Comparison of ENCODE assay signal across 18 mouse cellular contexts in the genomic region with DNA sequence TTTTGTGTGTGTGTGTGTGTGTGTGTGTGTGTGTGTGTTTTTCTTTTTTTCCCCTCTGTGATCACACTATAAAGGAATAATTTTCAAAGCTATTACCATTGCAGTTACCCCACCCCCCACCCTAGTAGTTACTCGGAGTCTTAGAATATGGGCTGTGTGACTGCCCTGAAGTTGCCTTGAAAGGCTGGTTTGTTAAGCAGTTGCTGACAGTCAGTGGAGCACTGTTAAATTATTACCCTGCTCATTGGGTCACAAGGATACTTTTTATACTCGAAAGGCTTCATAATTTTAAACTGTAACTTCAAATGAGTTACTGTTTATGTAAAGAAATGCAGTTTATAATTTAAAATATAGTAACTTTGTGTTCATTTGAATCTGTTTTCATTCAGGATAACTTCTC.
"Had no signal": no experiment of that assay in that cellular context is flagged by ENCODE, and none has a peak within 500 bp of the region (broad histone marks: within the 10 kb centered on the region; RNA-seq: fewer than 3 reads in every experiment).

No protein-coding gene starts in this region.

- H3K4me3 ChIP-seq: lung, embryonic 15.5 days; megakaryocyte, embryonic 14.5 days; midbrain, embryonic 13.5 days; midbrain, embryonic 15.5 days; neural tube, embryonic 13.5 days; neural tube, embryonic 15.5 days had no signal

- DNase-seq: lung, adult 2 months; lung, postnatal 14 days; lung, postnatal 36 days; retina, postnatal 1 day; right cerebral cortex, adult 18-20 months; right cerebral cortex, postnatal 25 days; right cerebral cortex, postnatal 4 days; spleen, adult 18-20 months; thymus, adult 18-20 months; thymus, postnatal 14 days; thymus, postnatal 36 days had no signal

- H3K4me2 ChIP-seq: lung, embryonic 15.5 days; midbrain, embryonic 11.5 days; midbrain, embryonic 13.5 days; midbrain, embryonic 15.5 days; neural tube, embryonic 13.5 days; neural tube, embryonic 15.5 days had no signal

- H3K36me3 ChIP-seq: lung, embryonic 15.5 days; midbrain, embryonic 13.5 days; midbrain, embryonic 15.5 days; neural tube, embryonic 13.5 days; neural tube, embryonic 15.5 days had no signal

- H3K27me3 ChIP-seq: lung, embryonic 15.5 days; midbrain, embryonic 13.5 days; midbrain, embryonic 15.5 days; neural tube, embryonic 13.5 days; neural tube, embryonic 15.5 days had no signal
